Mouse (Mus musculus): Measurements from ENCODE around the gene Atp13a2. TPM values are rescaled to one million over a fixed set of nuclear protein-coding genes. Genes with fewer than 3 reads are reported as not detected.

Atp13a2 gene
- polyA plus RNA-seq, 1 experiment from 2014 or later = 34.9 TPM

- Histone ChIP-seq H3K4me2 (replicated peaks; ENCODE audit: low read depth, low read length) (no peak overlapping the region), H3K4me1 (replicated peaks; ENCODE audit: control insufficient read depth, insufficient read depth, low read length) (peaks cover 34% of the 10 kb centered on the region), H3K27ac (ENCODE audit: low read depth, low read length) (no peak overlapping the region), H3K9me3 (ENCODE audit: control insufficient read depth, low read length) (no peaks in the 10 kb centered on the region), H3K4me3 (ENCODE audit: low read depth, low read length) (no peak overlapping the region), H3K9ac (ENCODE audit: low read depth, low read length) (no peak overlapping the region), H3K27me3 (ENCODE audit: control insufficient read depth, insufficient read depth, low read length) (0 out of 2 replicates have a peak, but pooled peaks cover 2% of the 10 kb centered on the region), H3K36me3 (ENCODE audit: control insufficient read depth, insufficient read depth, low read length) (no peaks in the 10 kb centered on the region)
- WGBS = 91% methylated on average over 12 of the region's 12 CpGs
- DNase-seq (ENCODE audit: low spot score) (no peak), ATAC-seq (ENCODE audit: low FRiP score) (no peak)
Observed at GRCm38 (mm10) chr4:141052442-141052841, 65.8 kb downstream of the Atp13a2 start.

- H3K4me3 ChIP-seq (ENCODE audit: low read depth, low read length) = no peak overlapping the region
- 54% methylated on average over 8 of the region's 8 CpGs for WGBS
- DNase-seq (ENCODE audit: low spot score) = no peak
Observed at GRCm38 (mm10) chr4:141053138-141053537, 66.5 kb downstream of the Atp13a2 start.

GRCm38 (mm10) chr4:141053568-141054161 is 67.0 kb downstream of the Atp13a2 start:
- H3K9ac ChIP-seq (ENCODE audit: low read depth, low read length) = peak overlapping the region; percentile 40
- peaks cover 22% of the 10 kb centered on the region for H3K4me1 ChIP-seq (replicated peaks; ENCODE audit: control insufficient read depth, insufficient read depth, low read length)
- H3K4me2 ChIP-seq (replicated peaks; ENCODE audit: low read depth, low read length) = peak overlapping the region; percentile 26
- 21% methylated on average over 17 of the region's 17 CpGs for WGBS
- no peak overlapping the region for H3K4me3 ChIP-seq (ENCODE audit: low read depth, low read length)
- no peaks in the 10 kb centered on the region for H3K9me3 ChIP-seq (ENCODE audit: control insufficient read depth, low read length)
- peak overlapping the region; percentile 54 for H3K27ac ChIP-seq (ENCODE audit: low read depth, low read length)
- DNase-seq (ENCODE audit: low spot score) = peak; percentile 51
- H3K36me3 ChIP-seq (ENCODE audit: control insufficient read depth, insufficient read depth, low read length) = no peaks in the 10 kb centered on the region
- ATAC-seq (ENCODE audit: low FRiP score) = peak; percentile 45
- H3K27me3 ChIP-seq (ENCODE audit: control insufficient read depth, insufficient read depth, low read length) = 0 out of 2 replicates have a peak, but pooled peaks cover 2% of the 10 kb centered on the region

More at GRCm38 (mm10) chr4:141053138-141053537, 66.5 kb downstream of the Atp13a2 start:
- Histone ChIP-seq H3K27me3 (ENCODE audit: control insufficient read depth, insufficient read depth, low read length) (0 out of 2 replicates have a peak, but pooled peaks cover 2% of the 10 kb centered on the region), H3K27ac (ENCODE audit: low read depth, low read length) (peak overlapping the region; percentile 54), H3K4me1 (replicated peaks; ENCODE audit: control insufficient read depth, insufficient read depth, low read length) (peaks cover 28% of the 10 kb centered on the region), H3K9ac (ENCODE audit: low read depth, low read length) (peak overlapping the region; percentile 40), H3K4me2 (replicated peaks; ENCODE audit: low read depth, low read length) (peak overlapping the region; percentile 26; the same call in 1 of the 2 replicates), H3K36me3 (ENCODE audit: control insufficient read depth, insufficient read depth, low read length) (no peaks in the 10 kb centered on the region), H3K9me3 (ENCODE audit: control insufficient read depth, low read length) (no peaks in the 10 kb centered on the region)
- no peak for ATAC-seq (ENCODE audit: low FRiP score)

Other genes with a start within 250 kb of the Atp13a2 start
- gene Padi6, start 244.2 kb upstream of the Atp13a2 start, polyA plus RNA-seq (2014; fragmentation: Nextera tagmentation; extraction: Ambion mirVana) = 0.13 TPM in 1 of 2 replicates, not detected in the other
- 0.25 and 0.37 TPM in 2 replicates for gene Padi4, start 212.6 kb upstream of the Atp13a2 start, polyA plus RNA-seq (2014; fragmentation: Nextera tagmentation; extraction: Ambion mirVana)
- not detected in 2 replicates for gene Padi3, start 176.2 kb upstream of the Atp13a2 start, polyA plus RNA-seq (2014; fragmentation: Nextera tagmentation; extraction: Ambion mirVana)
- 0.05 and 0.08 TPM in 2 replicates for gene Padi1, start 141.1 kb upstream of the Atp13a2 start, polyA plus RNA-seq (2014; fragmentation: Nextera tagmentation; extraction: Ambion mirVana)
- gene Padi2, start 80.5 kb upstream of the Atp13a2 start, polyA plus RNA-seq (2014; fragmentation: Nextera tagmentation; extraction: Ambion mirVana) = 1.2 and 2.4 TPM in 2 replicates
- gene Sdhb, start 25.7 kb upstream of the Atp13a2 start, polyA plus RNA-seq (2014; fragmentation: Nextera tagmentation; extraction: Ambion mirVana) = 413 and 428 TPM in 2 replicates
- 266 and 286 TPM in 2 replicates for gene Mfap2, start 23.5 kb downstream of the Atp13a2 start, polyA plus RNA-seq (2014; fragmentation: Nextera tagmentation; extraction: Ambion mirVana)
- gene Crocc, start 73.7 kb downstream of the Atp13a2 start, polyA plus RNA-seq (2014; fragmentation: Nextera tagmentation; extraction: Ambion mirVana) = 6.3 and 7.6 TPM in 2 replicates
- 50.8 and 51.7 TPM in 2 replicates for gene Necap2, start 91.5 kb downstream of the Atp13a2 start, polyA plus RNA-seq (2014; fragmentation: Nextera tagmentation; extraction: Ambion mirVana)
- 0.17 and 0.19 TPM in 2 replicates for gene Spata21, start 101.5 kb downstream of the Atp13a2 start, polyA plus RNA-seq (2014; fragmentation: Nextera tagmentation; extraction: Ambion mirVana)
- 35.5 and 35.7 TPM in 2 replicates for gene Szrd1, start 152.9 kb downstream of the Atp13a2 start, polyA plus RNA-seq (2014; fragmentation: Nextera tagmentation; extraction: Ambion mirVana)
- gene Fbxo42, start 161.0 kb downstream of the Atp13a2 start, polyA plus RNA-seq (2014; fragmentation: Nextera tagmentation; extraction: Ambion mirVana) = 21.9 and 24.8 TPM in 2 replicates
- 6.3 and 6.8 TPM in 2 replicates for gene Rsg1, start 227.1 kb downstream of the Atp13a2 start, polyA plus RNA-seq (2014; fragmentation: Nextera tagmentation; extraction: Ambion mirVana)

Data from hindbrain, embryonic 11.5 days (tissue).